In the genomic region with DNA sequence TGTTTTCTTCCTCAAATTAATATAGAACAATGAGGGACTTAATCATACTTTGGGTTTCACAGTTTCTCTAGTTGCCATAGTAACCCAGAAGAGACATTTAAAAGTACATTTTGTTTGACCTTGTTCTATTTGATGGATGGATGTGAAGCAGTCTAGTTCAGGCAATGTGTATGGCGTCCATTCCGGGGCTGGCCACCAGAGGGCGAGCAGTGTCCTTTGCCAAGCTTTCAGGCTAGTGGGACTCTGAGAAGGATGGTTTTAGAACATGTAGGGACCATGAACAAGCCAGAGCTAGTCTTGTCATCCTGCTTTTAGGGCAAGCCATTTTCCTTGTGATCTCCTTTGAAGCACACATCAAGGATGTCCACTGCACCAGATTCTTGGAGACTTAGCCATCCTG, we compare ENCODE assay signal across 9 mouse cellular contexts.
DNase-seq lines count a peak whose midpoint lies in the region; ATAC-seq and TF ChIP-seq lines count a peak whose summit lies in the region.
"Had no signal": no experiment of that assay in that cellular context is flagged by ENCODE, and none has a peak within 500 bp of the region (broad histone marks: within the 10 kb centered on the region; RNA-seq: fewer than 3 reads in every experiment).

No protein-coding gene starts in this region.

- H3K9ac ChIP-seq in hindbrain, embryonic 11.5 days (ENCODE audit: low read depth, low read length): no peak overlapping the region
- no peak overlapping the region for H3K9ac ChIP-seq in hindbrain, embryonic 12.5 days
- no peak overlapping the region for H3K9ac ChIP-seq in limb, embryonic 11.5 days (ENCODE audit: low read length)
- H3K9ac ChIP-seq in midbrain, postnatal 0 days (replicated peaks; ENCODE audit: low read length, poor library complexity, severe bottlenecking): no peak overlapping the region
- H3K9ac ChIP-seq: embryonic facial prominence, embryonic 13.5 days had no signal

- no peak for TF ChIP-seq POLR2A in bone marrow macrophage, adult 2 months (IDR thresholded peaks at IDR 0.05; ENCODE audit: borderline replicate concordance, low read depth, low read length)
- no peak for TF ChIP-seq POLR2A in kidney, adult 2 months (IDR thresholded peaks at IDR 0.05; ENCODE audit: low read depth, low read length)

- DNase-seq in hindbrain, embryonic 11.5 days (ENCODE audit: low spot score): peak; percentile 89
- DNase-seq in forelimb bud, embryonic 11.5 days (ENCODE audit: low read depth, low spot score): peak; percentile 71
- peak; percentile 68 for DNase-seq in kidney, adult 2 months
- DNase-seq in limb, embryonic 11.5 days (ENCODE audit: low spot score): peak; percentile 89
- DNase-seq in midbrain, postnatal 0 days (ENCODE audit: low spot score): peak; percentile 83
- peak; percentile 85 for DNase-seq in testis, postnatal 10 days (ENCODE audit: low spot score)

- no peak overlapping the region for H3K4me3 ChIP-seq in hindbrain, embryonic 11.5 days (ENCODE audit: low read depth, low read length)
- no peak overlapping the region for H3K4me3 ChIP-seq in hindbrain, embryonic 12.5 days
- H3K4me3 ChIP-seq in bone marrow macrophage, adult 2 months (ENCODE audit: insufficient read depth, low read length): no peak overlapping the region
- no peak overlapping the region for H3K4me3 ChIP-seq in kidney, adult 2 months (ENCODE audit: insufficient read depth, low read depth, low read length)
- H3K4me3 ChIP-seq in limb, embryonic 11.5 days (ENCODE audit: low read depth, low read length): no peak overlapping the region
- no peak overlapping the region for H3K4me3 ChIP-seq in midbrain, postnatal 0 days (ENCODE audit: low read depth, low read length)
- H3K4me3 ChIP-seq: embryonic facial prominence, embryonic 13.5 days had no signal

- no peak overlapping the region for H3K27ac ChIP-seq in hindbrain, embryonic 11.5 days (ENCODE audit: low read depth, low read length)
- no peak overlapping the region for H3K27ac ChIP-seq in hindbrain, embryonic 12.5 days
- H3K27ac ChIP-seq in bone marrow macrophage, adult 2 months (ENCODE audit: insufficient read depth, low read depth, low read length): no peak overlapping the region
- H3K27ac ChIP-seq in kidney, adult 2 months (ENCODE audit: insufficient read depth, low read depth, low read length): no peak overlapping the region
- no peak overlapping the region for H3K27ac ChIP-seq in limb, embryonic 11.5 days (replicated peaks; ENCODE audit: low read depth, low read length)
- no peak overlapping the region for H3K27ac ChIP-seq in midbrain, postnatal 0 days (ENCODE audit: low read depth, low read length)
- H3K27ac ChIP-seq: embryonic facial prominence, embryonic 13.5 days had no signal

- no peaks in the 10 kb centered on the region for H3K4me1 ChIP-seq in hindbrain, embryonic 11.5 days (replicated peaks; ENCODE audit: control insufficient read depth, insufficient read depth, low read length)
- peaks cover 11% of the 10 kb centered on the region; the same call in 1 of the 2 replicates for H3K4me1 ChIP-seq in hindbrain, embryonic 12.5 days
- no peaks in the 10 kb centered on the region for H3K4me1 ChIP-seq in bone marrow macrophage, adult 2 months (ENCODE audit: control insufficient read depth, insufficient read depth, low read length)
- no peaks in the 10 kb centered on the region for H3K4me1 ChIP-seq in kidney, adult 2 months (ENCODE audit: control insufficient read depth, insufficient read depth, low read length)
- H3K4me1 ChIP-seq in limb, embryonic 11.5 days (ENCODE audit: control insufficient read depth, insufficient read depth, low read length): no peaks in the 10 kb centered on the region
- no peaks in the 10 kb centered on the region for H3K4me1 ChIP-seq in midbrain, postnatal 0 days (ENCODE audit: insufficient read depth, low read length)

- no peaks in the 10 kb centered on the region for H3K9me3 ChIP-seq in hindbrain, embryonic 11.5 days (ENCODE audit: control insufficient read depth, low read length)
- H3K9me3 ChIP-seq in hindbrain, embryonic 12.5 days (replicated peaks): no peaks in the 10 kb centered on the region
- H3K9me3 ChIP-seq in limb, embryonic 11.5 days (ENCODE audit: control insufficient read depth, low read length): no peaks in the 10 kb centered on the region
- H3K9me3 ChIP-seq in midbrain, postnatal 0 days (ENCODE audit: low read length): no peaks in the 10 kb centered on the region
- H3K9me3 ChIP-seq: embryonic facial prominence, embryonic 13.5 days had no signal

- H3K36me3 ChIP-seq in hindbrain, embryonic 11.5 days (ENCODE audit: control insufficient read depth, insufficient read depth, low read length): no peaks in the 10 kb centered on the region
- H3K36me3 ChIP-seq in hindbrain, embryonic 12.5 days: no peaks in the 10 kb centered on the region
- no peaks in the 10 kb centered on the region for H3K36me3 ChIP-seq in kidney, adult 2 months (ENCODE audit: control insufficient read depth, insufficient read depth, low read length)
- no peaks in the 10 kb centered on the region for H3K36me3 ChIP-seq in limb, embryonic 11.5 days (ENCODE audit: control insufficient read depth, insufficient read depth, low read length)
- H3K36me3 ChIP-seq in midbrain, postnatal 0 days (ENCODE audit: insufficient read depth, low read length): no peaks in the 10 kb centered on the region
- H3K36me3 ChIP-seq: embryonic facial prominence, embryonic 13.5 days had no signal

- TF ChIP-seq CTCF in bone marrow macrophage, adult 2 months (IDR thresholded peaks at IDR 0.05; ENCODE audit: low read depth, low read length): peak; percentile 77
- peak; percentile 84 for TF ChIP-seq CTCF in kidney, adult 2 months (conservative IDR thresholded peaks at IDR 0.05; ENCODE audit: insufficient read depth, insufficient read length, low read depth, low read length)
- TF ChIP-seq CTCF in midbrain, postnatal 0 days (IDR thresholded peaks at IDR 0.05): peak; percentile 95

- WGBS in hindbrain, embryonic 11.5 days: 0% methylated on average over 3 of the region's 3 CpGs
- WGBS in hindbrain, embryonic 12.5 days: under 1% methylated on average over 3 of the region's 3 CpGs
- WGBS in kidney, adult 2 months: 2% methylated on average over 3 of the region's 3 CpGs
- WGBS in limb, embryonic 11.5 days: 0% methylated on average over 3 of the region's 3 CpGs
- 3% methylated on average over 3 of the region's 3 CpGs for WGBS in midbrain, postnatal 0 days

- no peak overlapping the region for H3K4me2 ChIP-seq in hindbrain, embryonic 11.5 days (replicated peaks; ENCODE audit: low read depth, low read length)
- no peak overlapping the region for H3K4me2 ChIP-seq in hindbrain, embryonic 12.5 days (replicated peaks)
- H3K4me2 ChIP-seq in limb, embryonic 11.5 days (ENCODE audit: low read depth, severe bottlenecking): no peak overlapping the region
- no peak overlapping the region for H3K4me2 ChIP-seq in midbrain, postnatal 0 days (ENCODE audit: low read depth, low read length, poor library complexity, severe bottlenecking)
- H3K4me2 ChIP-seq: embryonic facial prominence, embryonic 13.5 days had no signal

- no peak for ATAC-seq in hindbrain, embryonic 11.5 days (ENCODE audit: low FRiP score)
- ATAC-seq in hindbrain, embryonic 12.5 days (ENCODE audit: low FRiP score): no peak; the same call in 1 of the 2 replicates
- no peak for ATAC-seq in limb, embryonic 11.5 days (ENCODE audit: insufficient number of reproducible peaks, low FRiP score, low TSS enrichment, low read depth)
- ATAC-seq in midbrain, postnatal 0 days (ENCODE audit: low FRiP score): no peak

- H3K27me3 ChIP-seq in hindbrain, embryonic 11.5 days (ENCODE audit: control insufficient read depth, insufficient read depth, low read length): no peaks in the 10 kb centered on the region
- no peaks in the 10 kb centered on the region for H3K27me3 ChIP-seq in hindbrain, embryonic 12.5 days
- H3K27me3 ChIP-seq in kidney, adult 2 months (replicated peaks; ENCODE audit: control insufficient read depth, insufficient read depth, low read length): no peaks in the 10 kb centered on the region
- no peaks in the 10 kb centered on the region for H3K27me3 ChIP-seq in limb, embryonic 11.5 days (ENCODE audit: control insufficient read depth, insufficient read depth, low read length)
- no peaks in the 10 kb centered on the region for H3K27me3 ChIP-seq in midbrain, postnatal 0 days (ENCODE audit: insufficient read depth, low read length)
